Mouse (Mus musculus): ENCODE results near the gene Psmb10.

DNA sequence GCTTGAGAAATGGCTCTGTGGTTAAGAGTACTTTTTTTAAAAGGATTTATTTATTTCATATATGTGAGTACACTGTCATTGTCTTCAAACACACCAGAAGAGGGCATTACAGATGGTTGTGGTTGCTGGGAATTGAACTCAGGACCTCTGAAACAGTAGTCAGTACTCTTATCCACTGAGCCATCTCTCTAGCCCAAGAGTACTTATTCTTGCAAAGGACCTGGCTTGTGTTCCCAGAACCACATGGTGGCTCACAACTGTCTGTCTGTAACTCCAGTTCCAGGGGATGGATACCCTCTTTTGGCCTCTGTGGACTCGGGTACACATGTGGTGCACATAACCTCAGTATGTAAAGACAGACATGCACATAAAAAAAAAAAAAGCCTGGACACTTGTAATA lies 31.1 kb upstream of the Psmb10 start:
- TF ChIP-seq POLR2A (IDR thresholded peaks at IDR 0.05; ENCODE audit: borderline replicate concordance, insufficient read depth, low read length) (no peak), CTCF (IDR thresholded peaks at IDR 0.05; ENCODE audit: borderline replicate concordance, insufficient read depth, low read depth, low read length) (no peak)
